Mouse (Mus musculus) hindbrain, embryonic 13.5 days (tissue): Measurements from ENCODE around the gene Tysnd1. TPM values are rescaled to one million over a fixed set of nuclear protein-coding genes. Genes with fewer than 3 reads are reported as not detected.

Experiments used
- ATAC-seq: fragments of 200-750 bp; cut with Nextera tagmentation; 2 replicates; pipeline ENCODE4 v1.8.0; 2017; ENCODE audit warnings: moderate TSS enrichment; ENCODE audit not compliant: low FRiP score
- H3K27ac ChIP-seq: fragments of 300-500 bp; sonication (generic); 2 replicates; pipeline ENCODE4 v1.5.1; 2015; ENCODE audit warnings: inconsistent platforms, mild to moderate bottlenecking, moderate library complexity
- H3K27me3 ChIP-seq: fragments of 300-500 bp; sonication (generic); 2 replicates; pipeline ENCODE4 v1.6.1; 2015; ENCODE audit warnings: mild to moderate bottlenecking, inconsistent platforms
- H3K36me3 ChIP-seq: fragments of 300-500 bp; sonication (generic); 2 replicates; pipeline ENCODE4 v1.6.1; 2015; ENCODE audit warnings: mild to moderate bottlenecking, inconsistent platforms
- H3K4me1 ChIP-seq: fragments of 300-500 bp; sonication (generic); replicated peaks from 2 replicates; pipeline ENCODE4 v1.6.1; 2015; ENCODE audit warnings: inconsistent platforms
- H3K4me2 ChIP-seq: fragments of 300-500 bp; sonication (generic); 2 replicates; pipeline ENCODE4 v1.6.1; 2015; ENCODE audit warnings: inconsistent platforms, mild to moderate bottlenecking, moderate library complexity
- H3K4me3 ChIP-seq: fragments of 300-500 bp; sonication (generic); 2 replicates; pipeline ENCODE4 v1.5.1; 2015; ENCODE audit warnings: mild to moderate bottlenecking, inconsistent platforms
- H3K9ac ChIP-seq: fragments of 300-500 bp; sonication (generic); 2 replicates; pipeline ENCODE4 v1.6.1; 2015; ENCODE audit warnings: mild to moderate bottlenecking, inconsistent platforms
- H3K9me3 ChIP-seq: fragments of 300-500 bp; sonication (generic); 2 replicates; pipeline ENCODE4 v1.6.1; 2016; ENCODE audit warnings: inconsistent platforms
- WGBS: fragments of 180-500 bp; shearing (Covaris S2); methylation state at CpG from one replicate; pipeline ENCODE4 v1.1.7; 2015; 5-methylcytosine and 5-hydroxymethylcytosine counted together
- polyA plus RNA-seq: library from polyadenylated mRNA; unstranded; fragments of >200 nt; fragmentation: Nextera tagmentation; extraction: Ambion mirVana; gene quantifications from 2 replicates; pipeline ENCODE4 v1.2.1, GENCODE M21; 2015

The Tysnd1 gene
- polyA plus RNA-seq, 1 experiment from 2014 or later, result 24.7 TPM

GRCm38 (mm10) chr10:61750014-61750413, 54.7 kb downstream of the Tysnd1 start:
- Histone ChIP-seq H3K27me3 (no peaks in the 10 kb centered on the region), H3K9me3 (no peaks in the 10 kb centered on the region; the same call in 1 of the 2 replicates), H3K4me2 (no peak overlapping the region), H3K4me3 (no peak overlapping the region), H3K4me1 (no peaks in the 10 kb centered on the region), H3K27ac (no peak overlapping the region), H3K9ac (no peak overlapping the region), H3K36me3 (peaks cover 96% of the 10 kb centered on the region)
- no peak for ATAC-seq
- WGBS, result 73% methylated on average over 9 of the region's 9 CpGs

- no peak for ATAC-seq
- Histone ChIP-seq H3K9me3 (no peaks in the 10 kb centered on the region), H3K36me3 (peaks cover 96% of the 10 kb centered on the region), H3K27ac (no peak overlapping the region), H3K4me1 (no peaks in the 10 kb centered on the region), H3K9ac (no peak overlapping the region), H3K4me3 (no peak overlapping the region), H3K27me3 (no peaks in the 10 kb centered on the region), H3K4me2 (no peak overlapping the region)
- 86% methylated on average over 20 of the region's 20 CpGs for WGBS
These were observed 56.4 kb downstream of the Tysnd1 start for GRCm38 (mm10) chr10:61751534-61752219.

Other genes with a start within 250 kb of the Tysnd1 start
- gene Eif4ebp2, start 242.9 kb upstream of the Tysnd1 start, polyA plus RNA-seq, result 66.3 and 66.4 TPM in 2 replicates
- gene Lrrc20, start 219.7 kb upstream of the Tysnd1 start, polyA plus RNA-seq, result 15.3 and 16.1 TPM in 2 replicates
- 0.40 and 0.42 TPM in 2 replicates for gene Npffr1, start 100.0 kb upstream of the Tysnd1 start, polyA plus RNA-seq
- 206 and 209 TPM in 2 replicates for gene Ppa1, start 47.0 kb upstream of the Tysnd1 start, polyA plus RNA-seq
- gene Sar1a, start 15.2 kb upstream of the Tysnd1 start, polyA plus RNA-seq, result 194 and 201 TPM in 2 replicates
- gene Aifm2, start 19.7 kb downstream of the Tysnd1 start, polyA plus RNA-seq, result 8.2 and 8.3 TPM in 2 replicates
- 334 and 351 TPM in 2 replicates for gene H2afy2, start 88.6 kb downstream of the Tysnd1 start, polyA plus RNA-seq